Mouse (Mus musculus) heart, postnatal 10 days (tissue): ENCODE measurements around the gene Wfs1. TPM values are rescaled to one million over a fixed set of nuclear protein-coding genes. Genes with fewer than 3 reads are reported as not detected.
"Not testable (repeated sequence)": the region's sequence is repeated elsewhere in the genome, so short reads cannot be mapped to it uniquely, and the experiment has no call there.

Experiments
- DNase-seq, 2 experiments: peaks; one replicate each; pipeline ENCODE4 v3.0.0; 2021
- intact Hi-C: fragments of 180-260 bp; cut with DNase I; formaldehyde crosslinking; loops from one replicate; pipeline ENCODE4 v1.15.1; 2025
- total RNA-seq, 2 experiments: library from RNA; stranded (reverse); gene quantifications; 2 replicates each; pipeline ENCODE4 v1.2.3; 2021

Gene Wfs1
- total RNA-seq, 2 experiments from 2014 or later = 30.4 to 37.7 TPM

GRCm38 (mm10) chr5:36989625-36989977 is 596 bp upstream of the Wfs1 start:
- intact Hi-C loops = no loop called here
- no peak for DNase-seq

DNA sequence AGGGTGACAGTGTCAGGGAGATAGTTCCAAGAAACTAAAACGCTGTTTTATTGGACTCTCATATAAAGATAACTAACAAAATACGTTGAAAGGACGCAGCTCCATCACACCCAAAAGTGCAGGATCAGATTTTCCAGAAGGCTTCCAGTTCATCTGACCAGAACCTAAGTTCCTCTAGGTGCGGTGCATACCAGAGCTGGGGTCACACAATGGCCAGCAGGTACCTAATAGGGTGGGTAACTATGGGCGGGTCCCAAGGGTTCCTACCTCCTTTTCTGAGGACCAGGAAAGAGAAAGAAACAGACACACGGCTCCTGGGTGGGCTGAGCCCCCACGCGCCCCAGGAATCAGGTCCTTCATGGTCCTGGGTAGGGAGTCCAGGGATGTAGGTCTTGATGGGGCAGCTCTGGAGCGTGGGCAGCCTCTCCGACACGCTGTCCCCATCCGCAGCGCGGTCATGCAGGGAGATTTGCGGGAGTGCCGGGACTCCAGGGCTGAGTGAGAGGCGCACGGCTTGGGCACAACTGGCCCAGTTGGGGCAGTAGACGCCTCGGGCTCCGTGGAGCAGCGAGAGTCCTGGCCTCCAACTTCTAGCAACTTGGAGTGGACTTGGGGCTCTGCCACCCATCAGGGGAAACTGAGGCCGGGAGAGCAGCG is 753 bp downstream of the Wfs1 start:
- intact Hi-C loops = no loop called here
- no peak for DNase-seq

DNA sequence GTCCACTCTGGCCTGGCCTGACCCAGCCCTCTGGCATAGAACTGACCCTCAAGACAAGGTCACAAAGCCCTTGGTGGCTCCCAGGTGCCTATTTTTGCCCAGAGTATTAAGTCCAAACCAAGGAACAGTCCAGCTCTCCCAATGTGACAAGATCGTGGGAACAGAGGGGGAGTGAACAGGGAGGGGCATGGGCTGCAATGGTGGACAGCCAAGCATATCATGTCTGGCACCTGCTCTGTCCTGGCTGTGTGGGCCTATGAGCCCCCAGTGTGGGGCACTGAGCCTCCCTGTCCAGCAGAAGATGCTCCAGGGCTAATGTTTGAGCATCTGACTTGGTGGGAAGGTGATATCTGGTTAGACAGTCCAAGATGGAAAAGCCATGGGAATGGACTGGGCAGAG is 2.4 kb downstream of the Wfs1 start:
- DNase-seq = no peak
- intact Hi-C loops = no loop called here

DNA sequence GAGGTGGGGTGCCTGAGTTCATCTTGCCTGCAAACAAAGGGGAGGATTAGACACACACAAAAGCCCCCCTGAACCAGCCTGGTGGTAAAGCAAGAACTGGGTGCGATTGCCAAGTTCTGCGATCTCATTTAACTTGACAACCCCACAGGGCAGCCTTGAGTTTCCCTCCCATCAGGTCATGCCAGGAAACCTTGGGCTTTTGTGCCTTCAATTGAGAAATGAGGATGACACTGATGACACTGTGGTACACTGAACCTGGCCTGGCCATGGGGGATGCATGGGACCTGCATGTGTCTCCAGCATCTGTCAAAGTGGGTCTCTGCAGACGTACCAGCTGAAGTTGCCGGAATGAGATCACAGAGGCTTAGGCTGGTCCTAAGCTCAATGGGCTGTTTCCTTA is 6.7 kb downstream of the Wfs1 start:
- intact Hi-C loops = no loop called here
- DNase-seq = no peak

DNA sequence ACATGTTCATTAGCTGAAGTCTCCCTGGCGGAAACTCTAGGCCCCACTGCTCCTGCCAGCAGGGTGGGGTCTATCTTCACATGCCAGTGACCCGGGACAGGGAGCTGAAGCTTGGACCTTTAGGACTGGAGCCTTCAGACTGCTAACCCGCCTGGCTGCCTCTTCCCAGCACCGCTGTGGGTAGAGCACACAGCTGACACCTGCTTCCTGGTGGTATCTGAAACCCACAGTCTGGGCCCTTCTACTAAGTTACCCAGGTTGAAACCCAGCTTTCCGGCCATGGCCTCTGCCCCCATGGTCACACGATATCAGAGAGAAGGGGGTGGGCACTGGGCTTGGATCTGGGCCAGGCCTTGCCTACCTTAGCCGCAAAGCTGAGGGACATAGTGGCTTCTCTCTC is 9.4 kb downstream of the Wfs1 start:
- DNase-seq = no peak
- intact Hi-C loops = no loop called here

DNA sequence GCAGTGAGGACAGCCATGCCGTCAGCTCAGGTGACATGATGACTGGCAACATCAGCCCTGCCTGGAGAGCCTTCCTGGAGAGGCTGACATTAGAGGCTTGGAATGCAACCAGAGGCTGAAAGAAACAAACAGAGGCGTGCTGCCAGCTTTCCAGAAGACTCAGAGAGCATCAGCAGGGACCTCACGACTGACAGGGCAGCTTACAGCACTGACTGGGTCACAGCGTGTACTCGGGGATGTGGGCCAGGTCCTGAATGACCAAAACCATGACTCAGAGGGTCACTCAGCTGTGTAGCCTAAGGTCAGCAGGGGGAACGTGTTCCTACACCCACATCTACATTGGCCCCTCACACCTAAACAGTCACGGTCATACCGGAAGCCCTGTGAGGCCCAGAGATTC is 10.0 kb downstream of the Wfs1 start:
- no peak for DNase-seq
- intact Hi-C loops = no loop called here

DNA sequence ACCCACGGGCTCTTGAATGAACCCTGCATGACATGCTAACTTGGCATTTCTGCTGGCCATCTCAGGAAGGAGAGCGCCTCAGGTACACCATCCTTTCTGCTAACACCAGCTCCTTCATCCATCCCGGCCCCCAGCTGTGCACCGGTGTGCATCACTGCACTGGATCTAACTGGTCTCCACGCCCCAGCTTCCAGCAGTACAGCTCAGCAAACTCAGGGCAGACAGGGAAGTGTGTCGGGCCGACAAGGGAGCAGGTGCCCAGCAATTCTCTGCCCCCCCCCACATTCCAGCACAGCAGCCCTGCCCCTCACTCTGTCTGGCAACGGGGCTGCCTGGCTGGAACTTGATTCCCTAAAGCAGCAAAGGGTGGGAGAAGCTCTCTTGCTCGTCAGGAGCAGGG is 11.2 kb downstream of the Wfs1 start:
- DNase-seq = no peak
- intact Hi-C loops = no loop called here

DNA sequence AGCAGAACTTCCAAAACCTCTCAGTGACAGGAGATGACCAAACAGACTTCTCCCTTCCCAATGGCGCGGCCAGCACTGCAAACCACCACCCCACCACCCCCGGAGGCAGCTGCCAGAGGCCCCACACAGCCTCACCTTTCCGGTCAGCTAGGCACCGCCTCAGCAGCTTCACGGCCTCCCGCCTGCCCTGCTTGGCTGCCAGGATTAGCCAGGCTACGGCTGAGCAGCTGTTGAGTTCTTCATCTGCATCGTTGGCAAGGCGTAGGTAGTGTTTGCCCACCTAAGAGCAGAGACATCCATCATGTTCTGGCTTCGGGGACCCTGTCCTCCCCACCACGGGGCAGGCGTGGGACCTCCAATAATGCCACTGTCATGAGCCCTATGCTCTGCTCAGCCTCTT is 13.7 kb downstream of the Wfs1 start:
- no peak for DNase-seq
- intact Hi-C loops = no loop called here

GRCm38 (mm10) chr5:36971587-36971986 is 17.4 kb downstream of the Wfs1 start:
- intact Hi-C loops = no loop called here
- no peak for DNase-seq

GRCm38 (mm10) chr5:36960501-36960900 is 28.5 kb downstream of the Wfs1 start:
- intact Hi-C loops = no loop called here
- peak; percentile 9 to 21 for DNase-seq

GRCm38 (mm10) chr5:36958837-36959236 is 30.2 kb downstream of the Wfs1 start:
- intact Hi-C loops = loop anchor here (1.0 kb wide), 1 partner anchor 43 kb away; no protein-coding TSS in a partner anchor
- peak; percentile 52 to 76 for DNase-seq

GRCm38 (mm10) chr5:36955366-36955765 is 33.6 kb downstream of the Wfs1 start:
- intact Hi-C loops = no loop called here
- DNase-seq = peak; percentile 15 to 25

DNA sequence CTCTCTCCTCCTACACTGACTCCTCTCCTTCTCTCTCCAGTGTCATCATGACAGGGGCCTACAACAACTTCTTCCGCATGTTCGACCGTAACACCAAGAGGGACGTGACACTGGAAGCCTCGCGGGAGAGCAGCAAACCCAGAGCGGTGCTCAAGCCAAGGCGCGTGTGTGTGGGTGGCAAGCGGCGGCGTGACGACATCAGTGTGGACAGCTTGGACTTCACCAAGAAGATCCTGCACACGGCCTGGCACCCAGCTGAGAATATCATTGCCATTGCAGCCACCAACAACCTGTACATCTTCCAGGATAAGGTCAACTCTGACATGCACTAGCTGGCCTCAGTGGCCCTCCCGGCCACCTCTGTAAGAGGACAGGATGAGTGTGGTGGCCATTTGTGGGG is 36.7 kb downstream of the Wfs1 start:
- no peak for DNase-seq
- intact Hi-C loops = no loop called here

DNA sequence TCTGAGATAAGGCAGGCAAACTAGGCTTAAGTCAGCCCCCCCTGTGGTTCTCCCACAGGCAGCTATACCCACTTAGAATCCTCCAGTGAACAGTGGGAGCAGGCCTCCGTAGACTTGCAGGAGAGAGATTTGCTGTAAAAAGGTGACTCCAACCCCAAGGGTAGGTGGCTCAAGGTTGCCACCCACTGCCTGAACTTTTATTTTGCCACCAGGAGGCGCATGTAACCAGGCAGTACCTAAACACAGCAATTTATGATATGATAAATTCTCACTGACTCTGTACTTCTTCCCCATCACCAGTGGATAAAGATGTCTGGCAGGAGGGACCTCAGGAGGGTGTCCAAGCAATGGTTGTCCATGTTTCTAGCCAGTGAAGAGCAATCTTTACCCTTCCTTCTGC is 38.1 kb downstream of the Wfs1 start:
- intact Hi-C loops = no loop called here
- no peak for DNase-seq

DNA sequence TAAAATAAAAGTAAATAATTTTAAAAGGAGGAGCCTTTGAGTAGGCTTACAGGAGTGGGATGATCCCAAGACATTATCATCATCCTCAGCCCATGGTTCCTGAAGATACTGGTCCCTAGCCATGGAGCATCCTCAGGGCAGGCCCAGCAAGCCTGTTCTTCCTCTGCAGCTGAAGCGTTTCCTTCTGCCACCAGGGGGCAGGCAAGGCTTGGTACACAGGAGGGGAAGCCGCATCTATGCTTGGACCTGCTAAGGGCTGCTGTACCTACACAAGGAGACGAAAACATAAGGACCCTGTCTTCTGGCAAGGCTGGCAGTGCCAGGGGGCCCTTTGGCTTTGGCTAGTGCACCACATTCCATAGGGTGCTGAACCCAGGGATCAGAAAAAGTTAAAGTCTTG is 40.2 kb downstream of the Wfs1 start:
- intact Hi-C loops = loop anchor here (2.0 to 5.0 kb wide), 2 partner anchors 54 to 158 kb away; no protein-coding TSS in a partner anchor
- DNase-seq = peak; percentile 64 to 85

- DNase-seq = peak; percentile 37 to 70
- intact Hi-C loops = loop anchor here (5.0 kb wide), 1 partner anchor 161 kb away; no protein-coding TSS in a partner anchor
Measured at GRCm38 (mm10) chr5:36946445-36946844, 42.6 kb downstream of the Wfs1 start.

DNA sequence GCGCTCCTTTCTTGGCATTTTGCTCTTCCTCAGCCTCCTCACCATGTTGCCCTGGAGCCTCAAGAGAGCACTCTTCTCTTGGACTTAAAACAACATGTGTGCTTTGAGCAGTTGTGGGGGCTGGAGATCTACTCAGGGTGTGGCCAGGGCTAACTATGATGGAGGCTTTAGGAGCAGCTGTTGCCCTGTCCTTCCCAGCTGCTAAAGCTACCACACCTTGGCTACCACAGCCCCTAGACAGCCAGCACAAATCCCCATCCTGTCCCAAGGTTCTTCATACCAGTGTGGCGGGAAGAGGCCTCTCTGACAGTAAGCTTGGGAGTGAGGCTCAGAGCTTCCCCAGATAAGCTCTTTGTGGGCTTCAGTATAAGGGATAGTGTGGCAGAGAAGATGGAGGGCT is 43.3 kb downstream of the Wfs1 start:
- no peak for DNase-seq
- intact Hi-C loops = loop anchor here (5.0 kb wide), 1 partner anchor 162 kb away; no protein-coding TSS in a partner anchor

DNA sequence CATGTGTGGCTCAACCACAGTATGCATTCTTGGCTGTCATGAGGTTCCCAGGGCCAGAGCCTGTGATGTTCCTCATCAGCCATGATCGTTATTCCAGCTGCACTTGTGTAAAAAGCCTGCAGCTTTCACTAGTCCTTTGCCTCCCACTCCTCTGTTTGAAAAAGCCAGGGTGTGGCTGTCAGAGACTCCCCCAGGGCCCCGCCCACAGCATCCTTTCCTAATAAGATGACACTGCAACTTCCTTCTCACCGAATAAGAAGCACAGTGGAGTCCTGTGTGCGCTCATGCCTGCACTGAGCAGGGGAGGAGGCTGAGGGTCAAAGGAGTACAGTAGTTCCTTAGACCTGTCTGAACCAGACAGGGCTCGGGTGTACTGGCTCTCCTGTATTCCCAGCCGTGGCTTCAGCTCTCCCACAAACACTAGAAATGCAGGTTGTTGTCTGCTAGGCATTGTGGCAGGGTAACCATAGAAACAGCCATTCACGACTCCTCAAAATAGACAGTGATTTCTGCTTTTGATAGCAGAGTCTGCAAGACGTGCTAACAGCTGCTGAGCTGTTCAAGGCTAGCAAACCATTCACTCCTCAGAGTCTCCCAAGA is 43.8 kb downstream of the Wfs1 start:
- intact Hi-C loops = loop anchor here (5.0 kb wide), 1 partner anchor 162 kb away; no protein-coding TSS in a partner anchor
- DNase-seq = no peak

DNA sequence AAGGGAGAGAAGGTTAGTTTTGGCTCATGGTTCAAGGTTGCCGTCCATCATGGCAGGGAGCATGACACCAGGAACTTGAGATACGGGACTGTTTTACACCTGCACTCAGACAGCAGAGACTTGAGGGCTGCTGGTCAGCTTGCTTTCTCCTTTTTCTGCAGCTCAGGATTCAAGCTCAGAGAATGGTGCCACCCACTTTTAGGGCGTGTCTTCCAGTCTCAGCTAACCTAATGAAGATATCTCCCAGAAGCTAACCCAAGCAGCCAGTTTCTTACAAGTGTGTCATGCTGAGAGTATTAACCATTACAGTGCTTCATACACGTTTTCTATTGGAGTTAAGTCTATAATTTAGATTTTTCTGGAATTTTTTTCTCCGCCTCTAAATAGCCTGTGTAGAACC is 44.5 kb downstream of the Wfs1 start:
- intact Hi-C loops = no loop called here
- DNase-seq = no peak

- intact Hi-C loops = no loop called here
- DNase-seq = no peak
Measured at GRCm38 (mm10) chr5:36942446-36942845, 46.6 kb downstream of the Wfs1 start.

- not testable (repeated sequence) for DNase-seq
- intact Hi-C loops = loop anchor here (5.0 kb wide), 1 partner anchor 102 kb away; no protein-coding TSS in a partner anchor
Measured at GRCm38 (mm10) chr5:36938991-36939390, 50.0 kb downstream of the Wfs1 start.

- intact Hi-C loops = loop anchor here (5.0 kb wide), 1 partner anchor 101 kb away; no protein-coding TSS in a partner anchor
- no peak for DNase-seq
Measured at GRCm38 (mm10) chr5:36938021-36938420, 51.0 kb downstream of the Wfs1 start.
